Mouse (Mus musculus) retina, postnatal 7 days (tissue): ENCODE data around the gene Cox17.
A peak's percentile ranks its signal among the peaks of the same experiment; 100 is the strongest.

ENCODE experiments used
- DNase-seq: peaks from one replicate; pipeline ENCODE4 v3.0.0-alpha.2; 2012; ENCODE audit warnings: low read depth, low spot score

The Cox17 gene

DNA sequence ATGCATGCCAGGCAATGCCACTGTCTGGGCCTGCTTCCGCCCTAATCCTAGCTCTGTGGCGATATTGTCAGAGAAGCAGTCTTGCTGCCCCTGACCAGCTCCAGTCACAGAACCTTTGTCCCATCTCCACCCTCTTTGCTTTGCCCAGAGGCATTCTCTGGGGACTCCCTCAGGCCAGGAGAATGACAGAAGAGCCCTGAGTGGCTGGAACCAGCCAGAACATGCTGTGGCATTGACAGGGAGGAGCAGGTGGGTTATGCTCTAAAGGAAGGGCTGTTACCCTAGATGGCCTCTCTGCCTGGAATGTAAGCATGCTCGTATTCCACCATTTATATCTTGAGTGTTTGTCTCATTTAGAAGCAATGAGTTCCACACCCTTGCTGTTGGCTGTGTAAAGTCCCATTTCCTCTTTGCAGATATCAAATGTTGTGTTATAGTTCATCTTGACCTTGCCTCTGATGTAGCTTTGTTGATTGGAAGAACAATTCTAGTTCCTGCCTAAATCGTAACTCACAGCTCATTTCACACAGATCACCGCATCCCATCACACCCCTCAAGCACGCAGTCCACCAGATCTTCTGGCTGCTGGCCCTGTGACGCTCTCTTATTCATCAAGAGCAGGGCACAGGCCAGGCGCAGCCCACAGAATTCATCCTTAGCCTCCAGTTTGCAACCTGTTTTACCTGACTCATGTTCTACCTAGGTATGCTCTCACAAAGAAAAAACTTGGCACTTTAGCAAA is 24.0 kb downstream of the Cox17 start:
- DNase-seq = no peak

- DNase-seq = no peak
Measured at GRCm38 (mm10) chr16:38371705-38372296, 25.0 kb downstream of the Cox17 start.

DNA sequence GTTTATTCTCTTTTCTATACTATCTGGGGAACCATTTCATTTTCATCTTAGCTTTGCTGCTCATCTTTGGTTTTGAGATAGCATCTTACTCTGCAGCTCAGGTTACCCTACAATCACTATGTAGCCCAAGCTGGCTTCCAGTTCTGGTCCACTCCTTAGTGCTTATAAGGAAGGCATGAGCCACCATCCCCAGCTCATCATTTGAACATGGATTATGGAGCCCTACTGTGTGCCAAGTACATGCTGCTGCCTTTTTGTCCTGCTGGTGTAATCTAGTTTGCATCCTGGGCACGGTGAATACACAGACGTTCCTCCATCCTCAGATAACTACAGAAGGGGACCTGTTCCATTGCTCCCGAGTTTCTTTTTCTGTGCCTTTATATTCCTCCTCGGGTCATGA is 26.1 kb downstream of the Cox17 start:
- DNase-seq = no peak

DNA sequence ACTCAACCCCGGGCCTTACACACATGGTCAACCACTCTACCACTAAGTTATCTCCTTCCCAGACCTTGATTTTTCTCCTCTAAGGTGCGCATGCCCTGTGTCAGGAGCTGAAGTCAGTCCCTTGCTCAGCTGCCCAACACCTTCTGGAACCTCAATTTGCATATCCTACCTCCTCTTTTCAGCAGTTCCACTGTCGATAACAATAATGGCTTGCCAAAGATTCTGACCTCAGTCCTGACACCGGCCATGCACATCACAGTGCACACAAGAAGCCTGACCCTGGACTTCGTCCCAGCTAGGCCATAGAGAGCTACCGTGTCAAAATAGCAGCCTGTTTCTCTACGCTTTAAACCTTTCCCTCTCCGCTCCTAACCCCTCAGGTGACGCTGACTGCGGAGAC is 26.6 kb downstream of the Cox17 start:
- DNase-seq = no peak

DNA sequence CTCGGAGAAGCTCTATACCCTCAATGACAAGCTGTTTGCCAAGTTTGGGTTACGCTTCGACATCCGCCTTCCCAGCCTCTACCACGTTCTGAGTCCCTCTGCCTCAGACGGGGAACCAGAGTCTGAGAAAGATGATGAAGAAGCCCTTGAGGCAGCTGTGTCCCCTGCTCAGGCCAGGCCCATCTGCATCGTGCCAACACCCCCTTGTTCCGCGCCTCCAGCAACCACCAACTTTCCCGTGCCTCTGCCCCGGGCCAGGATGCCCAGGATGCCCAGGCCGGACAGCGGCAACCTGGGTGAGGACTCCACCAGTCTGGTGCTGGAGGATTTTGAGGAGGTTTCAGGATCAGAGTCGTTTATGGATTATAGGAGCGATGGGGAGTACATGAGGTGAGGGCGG is 27.1 kb downstream of the Cox17 start:
- no peak for DNase-seq

DNA sequence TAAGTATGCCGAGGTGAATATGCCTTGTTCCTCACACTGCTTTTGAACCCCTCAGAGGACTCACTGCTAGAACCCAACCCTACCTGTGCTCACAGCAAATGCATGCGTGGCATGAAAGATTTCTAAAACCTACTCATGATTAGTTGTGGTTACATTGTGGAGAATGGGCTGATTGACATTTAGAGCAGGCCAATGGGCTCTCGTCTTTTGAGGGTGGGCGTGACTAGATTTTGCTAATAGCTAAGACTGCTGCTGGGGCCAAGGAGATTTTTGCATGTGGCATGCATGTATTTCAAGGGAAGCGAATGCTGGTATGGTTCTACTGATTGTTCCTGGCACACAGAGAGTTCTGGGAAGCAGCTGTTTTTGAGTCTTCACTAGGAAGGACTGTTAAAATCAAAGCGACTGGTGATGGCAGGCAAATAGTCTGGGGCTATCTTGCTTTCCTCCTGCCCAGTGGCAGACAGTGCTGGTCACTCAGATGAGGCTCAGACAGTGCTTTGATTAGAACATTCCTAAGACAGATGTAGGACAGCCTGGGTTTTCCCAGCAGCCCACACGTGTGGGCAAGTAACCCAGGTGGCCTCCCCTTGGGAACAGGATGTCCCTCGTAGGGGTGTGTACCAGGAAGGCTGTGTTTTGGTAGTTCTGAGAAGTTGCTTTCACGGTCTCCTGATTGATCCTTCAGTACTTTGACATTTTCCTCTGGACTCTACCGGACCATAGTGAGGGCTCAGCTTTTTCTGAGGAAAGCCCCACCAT is 27.8 kb downstream of the Cox17 start:
- no peak for DNase-seq

DNA sequence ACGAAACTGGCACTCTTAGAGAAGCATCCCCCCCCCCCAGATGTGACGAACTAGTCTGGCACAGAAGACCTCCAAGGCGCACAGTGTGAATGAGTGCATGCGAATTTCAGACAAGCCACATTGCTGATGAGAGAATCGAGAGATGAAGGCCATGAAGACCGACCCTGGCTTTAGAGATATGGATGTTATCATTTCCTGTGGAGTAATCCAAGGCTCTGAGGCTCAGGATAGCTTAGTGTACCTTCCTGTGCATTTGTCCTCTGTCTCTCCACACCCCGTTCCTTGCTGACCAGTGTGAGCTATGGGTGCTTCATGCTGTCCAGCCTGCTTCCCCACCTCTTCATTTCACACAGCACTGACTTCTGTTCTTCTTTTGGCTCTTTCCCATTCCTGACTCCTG is 28.4 kb downstream of the Cox17 start:
- DNase-seq = no peak

GRCm38 (mm10) chr16:38376163-38376840 is 29.5 kb downstream of the Cox17 start:
- peak; percentile 69 for DNase-seq

DNA sequence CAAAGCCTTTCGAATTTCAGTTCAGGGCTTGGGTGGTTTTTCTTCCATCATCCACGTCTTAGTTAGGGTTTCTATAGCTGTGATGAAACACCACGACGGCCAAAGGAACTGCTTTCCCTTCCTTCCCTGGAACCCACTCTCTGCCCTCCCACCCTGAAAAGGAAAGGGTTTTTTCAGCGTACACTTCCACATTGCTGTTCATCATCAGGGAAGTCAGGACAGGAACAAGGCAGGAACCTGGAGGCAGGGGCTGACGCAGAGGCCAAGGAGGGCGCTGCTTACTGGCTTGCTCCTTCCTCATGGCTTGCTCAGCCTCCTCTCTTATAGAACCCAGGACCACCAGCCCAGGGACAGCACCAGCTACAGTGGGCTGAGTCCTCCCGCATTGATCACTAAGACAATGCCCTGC is 30.1 kb downstream of the Cox17 start:
- DNase-seq = no peak

DNA sequence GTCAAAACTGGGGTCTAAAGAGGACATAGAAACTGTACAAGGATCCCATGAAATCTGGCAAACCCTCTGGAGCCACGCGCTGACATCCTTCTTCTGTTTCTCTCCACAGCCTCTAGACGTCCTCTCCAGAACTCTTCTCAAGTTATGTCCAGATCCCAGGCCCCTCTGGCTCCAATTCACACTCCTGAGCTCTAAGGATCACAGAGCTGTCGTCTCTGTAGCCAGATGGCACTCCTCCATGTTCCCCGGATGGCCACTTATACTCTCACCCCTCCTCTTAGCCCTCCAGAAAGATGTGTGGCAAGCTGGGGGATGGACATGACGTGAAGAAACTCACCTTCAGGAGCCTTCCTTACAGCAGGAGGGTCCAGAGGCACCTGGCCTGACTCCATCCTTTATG is 30.8 kb downstream of the Cox17 start:
- DNase-seq = no peak

DNA sequence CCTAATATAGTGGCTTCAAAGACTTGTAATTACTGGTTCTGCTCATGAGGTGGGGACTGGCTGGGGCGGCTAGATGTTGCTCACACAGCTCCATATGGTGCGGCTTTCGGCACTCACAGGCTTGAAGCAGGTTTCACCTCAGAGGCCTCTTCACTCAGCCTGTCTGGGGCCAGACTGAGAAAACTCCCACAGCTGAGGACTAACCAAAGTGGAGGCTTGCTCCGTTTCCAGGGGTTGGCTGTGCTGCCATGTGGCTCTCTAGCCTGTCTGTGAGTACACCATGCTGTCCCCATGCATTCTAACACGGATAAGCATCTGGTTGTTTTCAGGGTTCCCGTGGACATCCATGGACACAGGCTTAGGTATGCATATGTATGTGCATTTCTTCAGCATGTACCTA is 31.8 kb downstream of the Cox17 start:
- DNase-seq = no peak

DNA sequence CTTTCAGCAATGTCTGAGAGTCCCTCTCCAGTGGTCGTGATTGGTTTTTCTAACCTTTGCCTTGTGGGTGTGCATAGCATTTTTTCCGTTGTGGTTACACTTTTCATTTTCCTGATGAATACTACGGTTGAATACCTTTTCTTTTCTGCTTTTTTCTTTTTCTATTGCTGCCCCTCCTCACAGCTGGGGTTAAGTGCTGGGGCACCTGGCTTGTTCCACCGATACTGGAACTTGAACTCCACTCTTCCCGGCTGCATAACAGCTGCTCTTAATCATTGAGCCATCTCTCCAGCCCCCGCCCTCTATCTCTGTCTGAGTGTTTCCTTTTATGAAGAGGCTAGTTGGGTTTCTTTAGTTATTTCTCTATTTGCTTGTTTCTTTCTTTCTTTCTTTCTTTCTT is 32.3 kb downstream of the Cox17 start:
- DNase-seq = no peak

- DNase-seq = no peak
Measured at GRCm38 (mm10) chr16:38379493-38379892, 32.7 kb downstream of the Cox17 start.

- DNase-seq = no peak
Measured at GRCm38 (mm10) chr16:38379926-38380325, 33.1 kb downstream of the Cox17 start.

DNA sequence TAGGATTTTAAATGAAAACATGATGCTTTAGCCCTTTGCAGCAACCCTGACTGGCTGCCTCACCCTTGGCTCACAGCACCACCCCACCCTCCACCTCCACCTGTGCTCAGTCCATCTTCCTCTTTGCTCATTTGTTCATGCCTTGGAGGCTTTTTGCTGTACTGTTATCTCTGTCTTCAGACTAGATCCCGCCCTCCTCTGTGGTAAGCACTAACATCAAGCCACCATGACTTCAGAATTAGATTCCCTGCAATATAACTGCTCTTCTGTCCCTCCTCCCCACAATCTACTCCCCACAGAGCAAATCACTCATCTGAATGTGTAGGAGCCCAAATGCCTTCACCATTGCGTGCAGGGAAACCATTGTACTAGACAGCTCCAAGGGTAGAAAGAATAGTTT is 36.9 kb downstream of the Cox17 start:
- no peak for DNase-seq

DNA sequence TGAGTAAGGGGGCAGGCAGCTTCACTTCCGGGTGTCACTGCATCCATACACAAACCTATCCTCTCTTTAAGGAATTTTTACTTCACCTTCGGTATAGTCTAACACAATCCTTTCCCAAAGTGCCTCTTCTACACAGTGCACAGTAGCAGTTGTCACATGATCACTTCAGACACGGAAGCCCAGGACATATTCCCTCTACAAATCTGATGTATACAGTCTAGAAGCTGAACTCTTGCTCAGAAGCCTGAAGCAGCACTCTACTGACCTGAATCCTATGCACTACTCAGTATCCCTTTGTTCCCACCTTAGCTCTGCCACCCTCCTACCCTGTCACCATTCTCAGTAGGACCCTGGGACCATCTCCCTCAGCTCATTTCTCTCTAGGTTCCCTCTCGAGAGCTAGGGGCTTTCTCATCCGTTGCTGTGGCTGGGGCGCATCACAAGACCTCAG is 38.4 kb downstream of the Cox17 start:
- no peak for DNase-seq

DNA sequence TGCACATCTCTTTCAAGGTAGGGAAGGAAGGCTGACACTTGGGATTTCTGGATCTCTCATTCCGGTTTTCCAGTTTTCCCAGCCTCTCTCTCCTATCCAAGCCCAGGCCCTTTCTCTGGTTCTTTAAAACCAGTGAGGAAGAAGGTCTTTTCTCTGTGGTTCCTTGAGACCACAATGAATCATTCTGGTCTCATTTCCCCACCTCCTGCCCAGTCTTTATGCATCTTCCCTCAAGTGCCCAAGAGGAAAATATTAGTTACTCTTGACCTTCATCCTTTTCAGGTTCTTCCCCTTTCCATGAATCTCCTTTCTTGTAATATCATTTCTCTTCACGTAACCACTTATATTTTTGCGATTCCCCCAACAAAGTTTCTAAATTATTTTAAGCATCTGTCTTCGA is 38.9 kb downstream of the Cox17 start:
- DNase-seq = no peak

- no peak for DNase-seq
Measured at GRCm38 (mm10) chr16:38387389-38387788, 40.6 kb downstream of the Cox17 start.

DNA sequence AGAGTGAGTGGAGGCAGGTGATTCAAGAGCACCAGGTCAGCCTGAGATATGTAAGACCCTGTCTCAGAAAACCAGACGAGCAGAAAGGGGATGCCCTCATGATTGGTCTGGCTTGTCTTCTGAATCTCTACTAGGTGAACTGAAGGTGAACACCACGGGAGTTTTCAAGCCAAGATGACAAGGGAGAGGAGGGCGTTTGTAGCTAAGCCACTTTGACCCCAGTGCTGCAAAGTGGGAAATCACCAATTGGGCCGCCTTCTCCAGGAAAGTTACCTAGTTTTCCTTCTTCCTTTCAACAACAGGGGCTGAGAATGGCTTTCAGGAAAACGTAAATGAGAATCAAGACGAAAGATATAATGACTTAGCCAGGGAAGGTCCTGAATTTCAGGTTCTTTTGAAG is 42.0 kb downstream of the Cox17 start:
- no peak for DNase-seq

GRCm38 (mm10) chr16:38389284-38389893 is 42.6 kb downstream of the Cox17 start:
- DNase-seq = no peak

DNA sequence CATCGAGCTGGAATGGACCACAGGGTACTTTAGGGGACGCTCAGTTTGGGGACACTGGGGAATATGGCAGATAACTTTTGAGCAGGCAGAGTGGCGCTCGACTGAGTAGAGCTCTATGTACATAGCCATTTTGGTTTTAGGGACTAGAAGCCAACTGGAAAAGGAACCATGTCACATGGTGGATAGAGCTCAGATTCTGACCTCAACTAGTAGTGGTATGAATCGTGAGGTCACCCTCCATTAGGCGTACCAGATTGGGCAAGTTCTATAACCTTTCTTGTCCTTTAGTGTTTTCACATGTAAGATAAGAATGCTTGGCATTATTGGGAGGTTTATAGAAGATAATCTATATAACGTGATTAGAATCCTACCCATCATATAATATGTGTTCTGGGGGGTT is 43.5 kb downstream of the Cox17 start:
- no peak for DNase-seq
